Mouse (Mus musculus) lung, postnatal 4 days (tissue): ENCODE results near the gene Krtap11-1.

Experiments used
- DNase-seq, 2 experiments: peaks; one replicate each; pipeline ENCODE4 v3.0.0; 2021

The Krtap11-1 gene

GRCm38 (mm10) chr16:89571083-89571482, at the start of gene Krtap11-1:
Krtap11-1 (minus strand) TSS chr16:89571183.
- DNase-seq = no peak

- DNase-seq = no peak
Observed at GRCm38 (mm10) chr16:89618190-89618589, 47.2 kb upstream of the Krtap11-1 start.

- DNase-seq = no peak
Observed at GRCm38 (mm10) chr16:89617251-89617650, 46.3 kb upstream of the Krtap11-1 start.

GRCm38 (mm10) chr16:89613726-89614125, 42.7 kb upstream of the Krtap11-1 start:
- DNase-seq = no peak

- DNase-seq = no peak
Observed at GRCm38 (mm10) chr16:89608791-89609185, 37.8 kb upstream of the Krtap11-1 start.

- no peak for DNase-seq
Observed at GRCm38 (mm10) chr16:89608161-89608790, 37.3 kb upstream of the Krtap11-1 start.

GRCm38 (mm10) chr16:89606951-89607350, 36.0 kb upstream of the Krtap11-1 start:
- no peak for DNase-seq

GRCm38 (mm10) chr16:89587209-89587608, 16.2 kb upstream of the Krtap11-1 start:
- no peak for DNase-seq

GRCm38 (mm10) chr16:89585604-89586508, 14.9 kb upstream of the Krtap11-1 start:
- DNase-seq = no peak

GRCm38 (mm10) chr16:89581658-89582057, 10.7 kb upstream of the Krtap11-1 start:
- DNase-seq = no peak

GRCm38 (mm10) chr16:89570516-89570915, 467 bp downstream of the Krtap11-1 start:
- DNase-seq = no peak

- DNase-seq = no peak
Observed at GRCm38 (mm10) chr16:89569136-89569535, 1.8 kb downstream of the Krtap11-1 start.

- DNase-seq = no peak
Observed at GRCm38 (mm10) chr16:89568141-89568540, 2.8 kb downstream of the Krtap11-1 start.

GRCm38 (mm10) chr16:89550298-89550697, 20.7 kb downstream of the Krtap11-1 start:
- no peak for DNase-seq

- no peak for DNase-seq
Observed at GRCm38 (mm10) chr16:89538031-89538484, 32.9 kb downstream of the Krtap11-1 start.

- DNase-seq = no peak
Observed at GRCm38 (mm10) chr16:89537349-89537748, 33.6 kb downstream of the Krtap11-1 start.

- DNase-seq = no peak
Observed at GRCm38 (mm10) chr16:89530547-89530946, 40.4 kb downstream of the Krtap11-1 start.

- DNase-seq = no peak
Observed at GRCm38 (mm10) chr16:89529846-89530245, 41.1 kb downstream of the Krtap11-1 start.

GRCm38 (mm10) chr16:89528380-89528779, 42.6 kb downstream of the Krtap11-1 start:
- DNase-seq = no peak

GRCm38 (mm10) chr16:89520996-89521395, 50.0 kb downstream of the Krtap11-1 start:
- peak in 1 of 2 experiments; percentile 4 for DNase-seq

- DNase-seq = no peak
Observed at GRCm38 (mm10) chr16:89520555-89520954, 50.4 kb downstream of the Krtap11-1 start.
